Mouse (Mus musculus) hindbrain, embryonic 12.5 days (tissue): ENCODE data around the gene Krtap5-2. TPM values are rescaled to one million over a fixed set of nuclear protein-coding genes. Genes with fewer than 3 reads are reported as not detected.
"Not testable (repeated sequence)": the region's sequence is repeated elsewhere in the genome, so short reads cannot be mapped to it uniquely, and the experiment has no call there.

Source experiments
- ATAC-seq: fragments of 200-750 bp; cut with Nextera tagmentation; 2 replicates; pipeline ENCODE4 v1.8.0; 2017; ENCODE audit warnings: moderate TSS enrichment; ENCODE audit not compliant: low FRiP score
- H3K27ac ChIP-seq: fragments of 300-500 bp; sonication (generic); 2 replicates; pipeline ENCODE4 v1.5.1; 2016; ENCODE audit warnings: mild to moderate bottlenecking
- H3K27me3 ChIP-seq: fragments of 300-500 bp; sonication (generic); 2 replicates; pipeline ENCODE4 v1.6.1; 2016; ENCODE audit warnings: mild to moderate bottlenecking
- H3K36me3 ChIP-seq: fragments of 300-500 bp; sonication (generic); 2 replicates; pipeline ENCODE4 v1.6.1; 2016; ENCODE audit warnings: mild to moderate bottlenecking
- H3K4me1 ChIP-seq: fragments of 300-500 bp; sonication (generic); 2 replicates; pipeline ENCODE4 v1.6.1; 2016
- H3K4me2 ChIP-seq: fragments of 300-500 bp; sonication (generic); replicated peaks from 2 replicates; pipeline ENCODE4 v1.6.1; 2016; ENCODE audit warnings: mild to moderate bottlenecking
- H3K4me3 ChIP-seq: fragments of 300-500 bp; sonication (generic); 2 replicates; pipeline ENCODE4 v1.5.1; 2016; ENCODE audit warnings: mild to moderate bottlenecking
- H3K9ac ChIP-seq: fragments of 300-500 bp; sonication (generic); 2 replicates; pipeline ENCODE4 v1.6.1; 2016; ENCODE audit warnings: mild to moderate bottlenecking, moderate library complexity
- H3K9me3 ChIP-seq: fragments of 300-500 bp; sonication (generic); replicated peaks from 2 replicates; pipeline ENCODE4 v1.6.1; 2016; ENCODE audit warnings: mild to moderate bottlenecking
- WGBS: fragments of 180-500 bp; shearing (Covaris S2); methylation state at CpG from one replicate; pipeline ENCODE4 v1.1.7; 2016; 5-methylcytosine and 5-hydroxymethylcytosine counted together
- polyA plus RNA-seq: library from polyadenylated mRNA; unstranded; fragments of >200 nt; fragmentation: Nextera tagmentation; extraction: Ambion mirVana; gene quantifications from 2 replicates; pipeline ENCODE4 v1.2.1, GENCODE M21; 2016

Krtap5-2 gene
- not detected in 2 replicates for polyA plus RNA-seq

DNA sequence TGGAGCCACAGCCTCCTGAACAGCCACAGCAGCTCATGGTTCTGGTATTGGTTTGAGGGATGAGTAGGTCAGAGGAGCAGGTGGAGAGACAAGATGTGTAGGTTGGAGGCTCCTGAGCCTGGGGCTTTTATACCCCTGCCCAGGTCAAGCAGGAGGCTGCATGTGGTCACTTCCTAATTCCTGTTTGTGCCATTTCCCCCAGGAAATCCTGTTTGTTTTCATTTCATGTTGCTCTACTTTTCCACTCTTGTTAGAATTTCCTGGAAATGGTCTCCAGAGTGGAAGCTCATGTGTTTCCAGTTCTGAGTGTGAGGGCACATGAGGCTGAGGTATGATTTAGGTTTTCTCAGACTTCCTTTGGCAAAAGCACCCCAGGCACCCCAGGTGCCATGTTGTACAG is at the start of gene Krtap5-2:
TSS of gene Krtap5-2 (minus strand) at position 101 of the 400 bp plus-strand sequence.
- H3K4me1 ChIP-seq, H3K36me3 ChIP-seq, H3K4me2 ChIP-seq, H3K27ac ChIP-seq, H3K9ac ChIP-seq, H3K27me3 ChIP-seq, H3K9me3 ChIP-seq, H3K4me3 ChIP-seq, ATAC-seq: not testable (repeated sequence)

DNA sequence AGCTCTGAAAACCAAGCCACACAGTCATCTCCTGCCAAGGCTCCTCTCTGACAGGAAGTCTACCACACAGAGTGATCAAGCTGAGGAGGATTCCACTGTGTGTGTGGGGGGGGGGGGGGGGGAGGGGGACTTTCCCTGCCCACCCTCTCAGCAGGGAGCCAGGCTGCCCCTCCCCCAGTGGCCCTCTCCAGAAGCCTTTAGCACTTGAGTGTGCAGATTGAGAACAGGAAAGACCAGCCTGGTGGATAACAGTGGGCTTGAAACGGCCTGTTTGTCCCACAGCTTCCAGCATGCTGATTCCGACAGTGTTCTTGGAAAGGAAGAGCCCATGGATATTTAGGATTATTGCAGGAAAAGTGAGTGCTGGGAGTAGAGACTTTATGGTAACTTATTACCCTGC is 48.7 kb upstream of the Krtap5-2 start:
- no peak overlapping the region for H3K27ac ChIP-seq
- no peaks in the 10 kb centered on the region for H3K27me3 ChIP-seq
- H3K4me1 ChIP-seq = no peaks in the 10 kb centered on the region; the same call in 1 of the 2 replicates
- H3K9me3 ChIP-seq = no peaks in the 10 kb centered on the region
- H3K4me2 ChIP-seq = no peak overlapping the region
- H3K4me3 ChIP-seq = no peak overlapping the region
- WGBS = 48% methylated on average over 2 of the region's 2 CpGs
- H3K36me3 ChIP-seq = no peaks in the 10 kb centered on the region
- H3K9ac ChIP-seq = no peak overlapping the region
- no peak for ATAC-seq

DNA sequence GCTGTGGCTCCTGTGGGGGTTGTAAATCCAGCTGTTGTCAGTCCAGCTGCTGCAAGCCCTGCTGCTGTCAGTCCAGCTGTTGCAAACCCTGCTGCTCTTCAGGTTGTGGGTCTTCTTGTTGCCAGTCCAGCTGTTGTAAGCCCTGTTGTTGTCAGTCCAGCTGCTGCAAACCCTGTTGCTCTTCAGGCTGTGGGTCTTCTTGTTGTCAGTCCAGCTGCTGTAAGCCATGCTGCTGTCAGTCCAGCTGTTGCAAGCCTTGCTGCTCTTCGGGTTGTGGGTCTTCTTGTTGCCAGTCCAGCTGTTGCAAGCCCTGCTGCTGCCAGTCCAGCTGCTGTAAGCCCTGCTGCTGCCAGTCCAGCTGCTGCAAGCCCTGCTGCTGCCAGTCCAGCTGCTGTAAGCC is 36.3 kb upstream of the Krtap5-2 start:
- not testable (repeated sequence) for ATAC-seq, H3K27me3 ChIP-seq, H3K4me3 ChIP-seq, H3K27ac ChIP-seq, H3K4me1 ChIP-seq, H3K9me3 ChIP-seq, H3K9ac ChIP-seq, H3K4me2 ChIP-seq, H3K36me3 ChIP-seq
- WGBS = 57% methylated on average over 1 of the region's 1 CpGs

DNA sequence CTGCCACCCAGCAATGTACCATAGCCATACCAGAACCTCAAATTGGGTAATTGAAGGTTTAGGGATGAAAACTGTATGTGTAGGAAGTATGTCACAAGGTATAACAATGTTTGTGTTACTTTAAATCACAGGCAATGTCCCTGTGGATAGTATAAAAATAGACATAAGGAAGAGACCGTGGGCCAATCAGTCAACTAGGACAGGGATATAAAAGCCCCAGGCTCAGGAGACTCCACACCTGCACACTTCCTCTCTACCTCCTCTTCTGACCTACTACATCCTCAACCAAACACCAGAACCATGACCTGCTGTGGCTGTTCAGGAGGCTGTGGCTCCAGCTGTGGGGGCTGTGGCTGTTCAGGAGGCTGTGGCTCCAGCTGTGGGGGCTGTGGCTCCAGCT is 35.8 kb upstream of the Krtap5-2 start, which contains the start of gene Gm7579:
TSS of gene Gm7579 (plus strand) at position 301 of the 400 bp plus-strand sequence.
- H3K4me1 ChIP-seq = no peaks in the 10 kb centered on the region

DNA sequence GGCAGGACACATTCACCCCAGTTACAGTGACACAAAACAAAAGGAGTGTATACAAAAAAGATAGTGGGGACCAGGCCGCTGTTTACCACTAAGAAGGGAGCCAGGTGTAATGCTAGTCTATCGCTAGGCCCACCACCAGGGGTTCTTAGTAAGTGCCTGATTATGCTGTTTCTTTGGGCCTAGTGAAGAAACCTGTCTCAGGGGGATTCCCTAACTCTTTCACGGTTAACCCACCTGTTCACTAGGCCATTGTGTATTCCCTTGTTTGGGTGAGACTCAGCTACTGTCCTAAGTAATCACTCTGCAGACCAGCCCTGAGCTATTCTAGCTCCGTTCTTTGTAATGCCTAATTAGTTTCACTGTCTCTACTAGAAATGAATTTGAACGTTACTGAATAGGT is 31.1 kb upstream of the Krtap5-2 start:
- not testable (repeated sequence) for H3K4me2 ChIP-seq, H3K27ac ChIP-seq, H3K9ac ChIP-seq, H3K36me3 ChIP-seq, H3K4me1 ChIP-seq, ATAC-seq, H3K9me3 ChIP-seq, H3K27me3 ChIP-seq, H3K4me3 ChIP-seq
- WGBS = 75% methylated on average over 5 of the region's 5 CpGs

More for the DNA sequence above, 35.8 kb upstream of the Krtap5-2 start, which contains the start of gene Gm7579:
- no peak within 1 kb of the TSS for H3K9ac ChIP-seq
- no peaks in the 10 kb centered on the region for H3K36me3 ChIP-seq
- H3K9me3 ChIP-seq = no peaks in the 10 kb centered on the region
- H3K27ac ChIP-seq = no peak within 1 kb of the TSS
- no peak within 1 kb of the TSS for H3K4me3 ChIP-seq
- no peak for ATAC-seq
- H3K4me2 ChIP-seq = no peak within 1 kb of the TSS
- WGBS = 80% methylated on average over 1 of the region's 1 CpGs
- H3K27me3 ChIP-seq = no peaks in the 10 kb centered on the region

- no peak overlapping the region for H3K4me2 ChIP-seq
- no peak overlapping the region for H3K9ac ChIP-seq
- no peak for ATAC-seq
- no peak overlapping the region for H3K27ac ChIP-seq
- H3K36me3 ChIP-seq = no peaks in the 10 kb centered on the region
- H3K4me1 ChIP-seq = no peaks in the 10 kb centered on the region
- no peaks in the 10 kb centered on the region for H3K9me3 ChIP-seq
- no peak overlapping the region for H3K4me3 ChIP-seq
- peaks cover 3% of the 10 kb centered on the region; the same call in 1 of the 2 replicates for H3K27me3 ChIP-seq
These were observed 29.7 kb upstream of the Krtap5-2 start for GRCm38 (mm10) chr7:142205488-142205887.

DNA sequence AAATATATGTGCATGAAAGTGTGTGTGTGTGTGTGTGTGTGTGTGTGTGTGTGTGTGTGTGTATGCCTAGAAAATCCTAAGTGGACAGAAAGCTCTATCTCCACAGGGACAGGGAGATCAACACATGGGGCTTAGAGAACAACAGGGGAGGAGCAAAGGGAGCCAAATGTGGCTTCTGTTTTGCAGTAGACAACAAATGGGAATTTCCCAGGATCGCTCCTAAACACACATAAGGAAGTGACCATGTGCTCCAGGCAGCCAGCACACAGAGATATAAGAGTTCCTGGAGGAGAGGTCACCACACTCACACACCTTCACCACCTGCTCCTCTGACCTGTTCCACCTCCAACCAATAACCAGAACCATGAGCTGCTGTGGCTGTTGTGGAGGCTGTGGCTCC is 25.3 kb upstream of the Krtap5-2 start, which contains the start of gene Krtap5-3:
TSS of gene Krtap5-3 (plus strand) at position 301 of the 400 bp plus-strand sequence.
- 72% methylated on average over 1 of the region's 1 CpGs for WGBS
- no peaks in the 10 kb centered on the region for H3K9me3 ChIP-seq
- H3K4me2 ChIP-seq = no peak within 1 kb of the TSS
- peaks cover 3% of the 10 kb centered on the region; the same call in 1 of the 2 replicates for H3K27me3 ChIP-seq
- H3K36me3 ChIP-seq = no peaks in the 10 kb centered on the region
- no peak within 1 kb of the TSS for H3K9ac ChIP-seq
- H3K27ac ChIP-seq = no peak within 1 kb of the TSS
- no peak for ATAC-seq
- no peaks in the 10 kb centered on the region for H3K4me1 ChIP-seq
- no peak within 1 kb of the TSS for H3K4me3 ChIP-seq

- 74% methylated on average over 2 of the region's 2 CpGs for WGBS
These were observed 22.9 kb upstream of the Krtap5-2 start for GRCm38 (mm10) chr7:142198748-142199147.

DNA sequence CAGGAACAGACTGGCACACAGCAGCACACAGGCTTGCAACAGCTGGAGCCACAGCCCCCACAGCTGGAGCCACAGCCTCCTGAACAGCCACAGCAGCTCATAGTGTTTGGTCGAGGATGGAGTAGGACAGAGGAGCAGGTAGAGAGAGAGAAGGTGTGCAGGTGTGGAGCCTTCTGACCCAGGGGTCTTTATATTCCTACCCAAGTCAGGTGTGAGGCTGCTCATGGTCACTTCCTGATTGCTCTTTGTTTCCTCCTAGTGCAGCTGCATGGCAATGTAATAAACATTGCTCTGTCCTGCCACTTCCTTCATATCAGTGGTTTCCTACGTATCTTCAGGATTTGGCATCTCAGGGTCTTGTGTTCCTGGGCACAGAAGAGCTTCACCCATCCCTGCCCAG is 14.5 kb upstream of the Krtap5-2 start, which contains the start of gene Gm10153:
TSS of gene Gm10153 (minus strand) at position 101 of the 400 bp plus-strand sequence.
- 37% methylated on average over 2 of the region's 2 CpGs for WGBS
- Histone ChIP-seq H3K4me3 (no peak within 1 kb of the TSS), H3K4me2 (no peak within 1 kb of the TSS), H3K9ac (no peak within 1 kb of the TSS), H3K9me3 (no peaks in the 10 kb centered on the region), H3K36me3 (no peaks in the 10 kb centered on the region), H3K4me1 (no peaks in the 10 kb centered on the region), H3K27ac (no peak within 1 kb of the TSS), H3K27me3 (0 out of 2 replicates have a peak, but pooled peaks cover 3% of the 10 kb centered on the region)
- no peak for ATAC-seq

More at GRCm38 (mm10) chr7:142198748-142199147, 22.9 kb upstream of the Krtap5-2 start:
- ATAC-seq = no peak
- Histone ChIP-seq H3K36me3 (no peaks in the 10 kb centered on the region), H3K4me2 (no peak overlapping the region), H3K4me1 (no peaks in the 10 kb centered on the region), H3K4me3 (no peak overlapping the region), H3K27me3 (peaks cover 3% of the 10 kb centered on the region; the same call in 1 of the 2 replicates), H3K9ac (no peak overlapping the region), H3K9me3 (no peaks in the 10 kb centered on the region), H3K27ac (no peak overlapping the region)

DNA sequence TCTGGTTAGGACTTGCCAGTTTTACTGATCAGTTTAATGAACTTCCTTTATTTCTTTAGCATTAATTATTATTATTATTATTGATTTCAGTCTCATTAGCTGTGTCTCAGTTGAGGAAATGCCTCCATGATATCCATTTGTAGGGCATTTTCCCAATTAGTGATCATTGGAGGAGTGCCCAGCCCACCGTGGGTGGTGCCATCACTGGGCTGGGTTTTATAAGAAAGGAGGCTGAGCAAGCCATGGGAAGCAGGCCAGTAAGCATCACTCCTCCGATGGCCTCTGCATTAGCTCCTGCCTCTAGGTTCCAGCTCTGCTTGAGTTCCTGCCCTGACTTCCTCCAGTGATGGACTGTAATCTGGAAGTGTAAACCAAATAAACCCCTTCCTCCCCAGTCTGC is 12.4 kb upstream of the Krtap5-2 start:
- no peak overlapping the region for H3K4me3 ChIP-seq
- H3K9ac ChIP-seq = no peak overlapping the region
- WGBS = 80% methylated on average over 2 of the region's 2 CpGs
- no peaks in the 10 kb centered on the region for H3K36me3 ChIP-seq
- no peak for ATAC-seq
- no peak overlapping the region for H3K27ac ChIP-seq
- 0 out of 2 replicates have a peak, but pooled peaks cover 3% of the 10 kb centered on the region for H3K27me3 ChIP-seq
- no peaks in the 10 kb centered on the region for H3K9me3 ChIP-seq
- H3K4me1 ChIP-seq = no peaks in the 10 kb centered on the region
- H3K4me2 ChIP-seq = no peak overlapping the region

DNA sequence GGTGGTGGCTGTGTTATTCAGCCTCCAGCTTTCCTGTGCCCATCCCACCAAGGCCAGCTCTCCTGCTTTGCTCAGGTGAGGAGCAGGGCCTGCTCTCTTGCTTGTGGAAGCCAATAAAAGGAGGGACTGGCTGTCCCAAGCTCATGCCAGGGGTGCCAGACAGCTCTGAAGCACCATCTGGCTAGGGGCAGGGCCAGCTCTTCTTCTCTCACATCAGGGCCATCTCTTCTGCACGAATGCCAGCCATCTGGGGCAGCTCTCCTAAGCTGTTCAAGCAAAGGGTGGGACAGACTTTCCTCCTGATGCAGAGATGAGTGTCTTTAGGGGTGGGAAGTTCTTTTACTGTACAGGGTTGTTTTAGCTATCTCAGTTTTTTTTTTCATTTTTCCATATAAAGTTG is 5.2 kb upstream of the Krtap5-2 start:
- Histone ChIP-seq H3K4me3 (no peak overlapping the region), H3K9me3 (no peaks in the 10 kb centered on the region), H3K4me2 (no peak overlapping the region), H3K9ac (no peak overlapping the region), H3K36me3 (no peaks in the 10 kb centered on the region), H3K4me1 (no peaks in the 10 kb centered on the region), H3K27ac (no peak overlapping the region), H3K27me3 (no peaks in the 10 kb centered on the region)
- ATAC-seq = no peak
- 56% methylated on average over 1 of the region's 1 CpGs for WGBS

GRCm38 (mm10) chr7:142178685-142179084 is 2.9 kb upstream of the Krtap5-2 start:
- no peak overlapping the region for H3K9ac ChIP-seq
- H3K4me3 ChIP-seq = no peak overlapping the region
- no peak overlapping the region for H3K27ac ChIP-seq
- no peaks in the 10 kb centered on the region for H3K9me3 ChIP-seq
- no peak for ATAC-seq
- H3K36me3 ChIP-seq = no peaks in the 10 kb centered on the region
- H3K4me2 ChIP-seq = no peak overlapping the region
- no peaks in the 10 kb centered on the region for H3K4me1 ChIP-seq
- WGBS = 86% methylated on average over 1 of the region's 1 CpGs
- no peaks in the 10 kb centered on the region for H3K27me3 ChIP-seq

DNA sequence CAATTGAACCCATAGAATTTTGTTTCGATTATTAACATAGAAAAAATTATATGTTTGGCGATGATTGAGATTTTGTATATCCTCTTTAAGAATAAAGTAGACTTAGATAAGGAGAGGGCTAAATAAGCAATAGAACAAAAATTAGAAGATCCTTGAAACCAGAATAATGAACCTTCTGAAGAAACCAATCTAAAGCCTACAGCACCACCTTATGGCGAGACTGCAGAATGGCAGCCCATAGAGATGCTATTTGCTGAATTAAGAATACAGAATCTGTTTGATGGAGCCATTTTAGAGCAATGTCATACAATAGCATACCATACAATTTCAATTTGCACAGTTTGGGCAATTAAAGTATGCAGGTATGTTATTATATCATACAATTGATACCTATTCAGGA is 6.0 kb downstream of the Krtap5-2 start:
- no peaks in the 10 kb centered on the region for H3K27me3 ChIP-seq
- no peak for ATAC-seq
- H3K4me2 ChIP-seq = no peak overlapping the region

More for the DNA sequence above, 6.0 kb downstream of the Krtap5-2 start:
- no peak overlapping the region for H3K9ac ChIP-seq
- no peak overlapping the region for H3K27ac ChIP-seq
- H3K9me3 ChIP-seq = no peaks in the 10 kb centered on the region
- H3K4me3 ChIP-seq = no peak overlapping the region
- 45% methylated on average over 3 of the region's 3 CpGs for WGBS
- H3K4me1 ChIP-seq = no peaks in the 10 kb centered on the region
- H3K36me3 ChIP-seq = no peaks in the 10 kb centered on the region
